Mouse (Mus musculus) spleen, adult 2 months (tissue): ENCODE measurements around the gene Nek7.

Experiments used
- CTCF ChIP-seq: fragments of 200-500 bp; IDR thresholded peaks from 2 replicates; pipeline ENCODE4 v1.5.1; 2011; ENCODE audit warnings: mild to moderate bottlenecking, inconsistent platforms; ENCODE audit not compliant: insufficient read depth, insufficient read length, insufficient replicate concordance; ENCODE audit errors: extremely low read depth
- POLR2A ChIP-seq: fragments of 200-500 bp; IDR thresholded peaks from 2 replicates; pipeline ENCODE4 v1.6.1; 2011; ENCODE audit warnings: low read depth, low read length, inconsistent platforms

GRCm38 (mm10) chr1:138626288-138626687 is 6.3 kb upstream of the Nek7 start:
- TF ChIP-seq POLR2A (no peak), CTCF (no peak)
